Mouse (Mus musculus) CH12.LX (cell line): ENCODE measurements around the gene Rbp1. TPM values are rescaled to one million over a fixed set of nuclear protein-coding genes. Genes with fewer than 3 reads are reported as not detected.

Experiments
- DNase-seq: peaks from one replicate; pipeline ENCODE4 v3.0.0-alpha.2; 2013; ENCODE audit errors: extremely low read depth
- H3K27ac ChIP-seq: 2 replicates; pipeline ENCODE4 v1.5.1; 2012; ENCODE audit warnings: low read depth, mild to moderate bottlenecking, control low read depth, moderate library complexity; ENCODE audit not compliant: insufficient read depth
- H3K27me3 ChIP-seq: replicated peaks from 2 replicates; pipeline ENCODE3; 2012; ENCODE audit warnings: inconsistent platforms
- H3K36me3 ChIP-seq, 2 experiments: replicated peaks in 1 of 2; 2 replicates each; pipeline versions ENCODE3 to v1.6.1; 2012; ENCODE audit warnings: inconsistent platforms in 1 of 2, low read length in 1 of 2, mild to moderate bottlenecking in 1 of 2, mixed read lengths in 1 of 2, moderate library complexity in 1 of 2; ENCODE audit not compliant: control insufficient read depth in 1 of 2, insufficient read depth in 1 of 2
- H3K4me1 ChIP-seq, 2 experiments: 2 replicates each; pipeline ENCODE4 v1.6.1; 2012; ENCODE audit warnings: inconsistent platforms in 1 of 2, moderate library complexity in 1 of 2; ENCODE audit not compliant: insufficient read depth in 2 of 2, control insufficient read depth in 1 of 2
- H3K4me2 ChIP-seq: 2 replicates; pipeline ENCODE4 v1.6.1; 2012; ENCODE audit warnings: low read depth, mild to moderate bottlenecking, control low read depth; ENCODE audit not compliant: poor library complexity, insufficient read depth, severe bottlenecking
- H3K4me3 ChIP-seq, 3 experiments: fragments of 150-350 bp in 1 of 3; sonication (generic) in 1 of 3; replicated peaks in 1 of 3; 2 replicates each; pipeline versions ENCODE3 to v1.5.1; 2011 to 2012; ENCODE audit warnings: low read depth in 2 of 3, low read length in 2 of 3, mild to moderate bottlenecking in 2 of 3, moderate library complexity in 2 of 3, control low read depth in 1 of 3, improper control_type of control experiment in 1 of 3, inconsistent platforms in 1 of 3, mixed read lengths in 1 of 3; ENCODE audit not compliant: poor library complexity in 1 of 3
- H3K79me2 ChIP-seq: replicated peaks from 2 replicates; pipeline ENCODE4 v1.6.1; 2012; ENCODE audit warnings: mild to moderate bottlenecking, moderate library complexity; ENCODE audit not compliant: control insufficient read depth, poor library complexity, insufficient read depth, severe bottlenecking; ENCODE audit errors: extremely low read depth
- H3K9ac ChIP-seq: 2 replicates; pipeline ENCODE4 v1.6.1; 2012; ENCODE audit warnings: low read depth, mild to moderate bottlenecking, control low read depth, moderate library complexity; ENCODE audit not compliant: insufficient read depth
- H3K9me3 ChIP-seq: replicated peaks from 2 replicates; pipeline ENCODE3; 2012; ENCODE audit warnings: low read length, inconsistent platforms, mixed read lengths
- CHD1 ChIP-seq: IDR thresholded peaks from 2 replicates; pipeline ENCODE4 v1.6.1; 2012; ENCODE audit warnings: low read depth, low read length, improper control_type of control experiment, inconsistent platforms
- CHD2 ChIP-seq: IDR thresholded peaks from 2 replicates; pipeline ENCODE4 v1.6.1; 2011; ENCODE audit warnings: low read length, improper control_type of control experiment
- CTCF ChIP-seq, 2 experiments: IDR thresholded peaks in 1 of 2; conservative IDR thresholded peaks in 1 of 2; 2 replicates each; pipeline ENCODE4 v1.5.1; 2011 to 2012; ENCODE audit warnings: low read depth in 2 of 2, low read length in 2 of 2, improper control_type of control experiment in 1 of 2, inconsistent platforms in 1 of 2, mild to moderate bottlenecking in 1 of 2, moderate library complexity in 1 of 2
- EP300 ChIP-seq: IDR thresholded peaks from 2 replicates; pipeline ENCODE4 v1.6.1; 2011; ENCODE audit warnings: low read length, improper control_type of control experiment
- JUN ChIP-seq: IDR thresholded peaks from 2 replicates; pipeline ENCODE4 v1.6.1; 2011; ENCODE audit warnings: low read depth, mild to moderate bottlenecking, low read length, improper control_type of control experiment, moderate library complexity; ENCODE audit not compliant: insufficient read depth
- KAT2A ChIP-seq: IDR thresholded peaks from 2 replicates; pipeline ENCODE4 v1.6.1; 2012; ENCODE audit warnings: low read length, improper control_type of control experiment, inconsistent platforms; ENCODE audit not compliant: insufficient replicate concordance
- MAZ ChIP-seq: IDR thresholded peaks from 2 replicates; pipeline ENCODE4 v1.6.1; 2012; ENCODE audit warnings: low read depth, mild to moderate bottlenecking, inconsistent platforms, low read length, improper control_type of control experiment, moderate library complexity
- MEF2A ChIP-seq: IDR thresholded peaks from 2 replicates; pipeline ENCODE4 v1.6.1; 2014; ENCODE audit warnings: low read depth, mild to moderate bottlenecking, inconsistent platforms, low read length, improper control_type of control experiment, borderline replicate concordance
- MXI1 ChIP-seq: IDR thresholded peaks from 2 replicates; pipeline ENCODE4 v1.6.1; 2011; ENCODE audit warnings: mild to moderate bottlenecking, low read depth, low read length, improper control_type of control experiment
- MYC ChIP-seq: IDR thresholded peaks from 2 replicates; pipeline ENCODE4 v1.6.1; 2011; ENCODE audit warnings: low read depth, mild to moderate bottlenecking, improper control_type of control experiment, low read length
- NRF1 ChIP-seq: IDR thresholded peaks from 2 replicates; pipeline ENCODE4 v1.6.1; 2014; ENCODE audit warnings: low read depth, mild to moderate bottlenecking, inconsistent platforms, low read length, improper control_type of control experiment, moderate library complexity
- PAX5 ChIP-seq: IDR thresholded peaks from 2 replicates; pipeline ENCODE4 v1.6.1; 2012; ENCODE audit warnings: low read length, inconsistent platforms, mixed read lengths
- POLR2A ChIP-seq: IDR thresholded peaks from 2 replicates; pipeline ENCODE4 v1.6.1; 2011; ENCODE audit warnings: low read depth, mild to moderate bottlenecking, improper control_type of control experiment, low read length
- POLR2AphosphoS2 ChIP-seq: IDR thresholded peaks from 2 replicates; pipeline ENCODE4 v1.6.1; 2011; ENCODE audit warnings: low read depth, low read length, improper control_type of control experiment
- RAD21 ChIP-seq: IDR thresholded peaks from 2 replicates; pipeline ENCODE4 v1.6.1; 2011; ENCODE audit warnings: low read depth, mild to moderate bottlenecking, low read length, improper control_type of control experiment, moderate library complexity
- SMC3 ChIP-seq: IDR thresholded peaks from 2 replicates; pipeline ENCODE4 v1.6.1; 2011; ENCODE audit warnings: low read depth, low read length, improper control_type of control experiment
- USF1 ChIP-seq: IDR thresholded peaks from 2 replicates; pipeline ENCODE4 v1.6.1; 2014; ENCODE audit warnings: low read depth, mild to moderate bottlenecking, inconsistent platforms, low read length, improper control_type of control experiment
- USF2 ChIP-seq: conservative IDR thresholded peaks from 2 replicates; pipeline ENCODE4 v1.6.1; 2011; ENCODE audit warnings: low read depth, low read length, improper control_type of control experiment
- ZC3H11A ChIP-seq: IDR thresholded peaks from 2 replicates; pipeline ENCODE4 v1.6.1; 2012; ENCODE audit warnings: low read depth, mild to moderate bottlenecking, inconsistent platforms, low read length, improper control_type of control experiment
- ZMIZ1 ChIP-seq: IDR thresholded peaks from 2 replicates; pipeline ENCODE4 v1.6.1; 2012; ENCODE audit warnings: low read depth, mild to moderate bottlenecking, inconsistent platforms, low read length, improper control_type of control experiment
- ZNF384 ChIP-seq: IDR thresholded peaks from 2 replicates; pipeline ENCODE4 v1.6.1; 2012; ENCODE audit warnings: low read depth, low read length, improper control_type of control experiment, inconsistent platforms
- dilution Hi-C: fragments of 300-500 bp; cut with MboI; formaldehyde crosslinking; loops from 2 replicates; pipeline ENCODE4 v1.14.3; 2020; ENCODE audit warnings: low sequenced_read_pairs; ENCODE audit not compliant: extremely low pct_unique_long_range_greater_than_20kb, extremely low pct_ligation_motif_present
- in situ Hi-C: fragments of 300-500 bp; cut with MboI; formaldehyde crosslinking; loops from 3 replicates; pipeline ENCODE4 v1.14.3; 2019; ENCODE audit warnings: low sequenced_read_pairs, low pct_ligation_motif_present, low pct_unique_long_range_greater_than_20kb, mixed read lengths
- polyA plus RNA-seq: library from polyadenylated mRNA; unstranded; fragments of >175 nt; gene quantifications from 2 replicates; pipeline ENCODE4 v1.2.1, GENCODE M21; 2012; ENCODE audit warnings: low read depth; ENCODE audit not compliant: insufficient read length
- total RNA-seq, 2 experiments: library from RNA; depleted of rRNA; stranded (reverse); fragments of 300-350 nt in 1 of 2; fragments of >200 nt in 1 of 2; gene quantifications; 2 replicates each; pipeline ENCODE4 v1.2.3; 2012 to 2014

The Rbp1 gene
- total and polyA plus RNA-seq, 3 experiments = 0.04 TPM; not detected in 2

DNA sequence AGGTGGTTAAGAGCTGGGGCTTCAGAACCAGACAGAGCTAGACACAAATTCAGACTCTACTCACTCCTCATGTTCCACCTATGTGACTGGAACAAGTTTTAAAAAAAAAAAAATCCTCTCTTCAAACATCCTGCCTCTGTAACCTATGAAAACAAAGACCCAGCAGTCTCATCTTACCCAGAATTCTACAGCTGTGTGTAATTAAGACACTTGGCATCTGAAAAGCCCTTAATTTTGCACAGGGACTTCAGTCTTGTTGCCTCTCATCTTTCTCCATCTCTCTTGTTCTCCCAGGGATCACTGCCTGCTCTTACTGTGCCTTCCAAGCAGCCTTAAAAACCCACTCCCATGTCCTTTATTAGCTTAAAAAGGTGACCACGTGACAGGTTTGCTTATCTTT, 2.1 kb upstream of the Rbp1 start:
- H3K4me2 ChIP-seq = no peak overlapping the region; the same call in 1 of the 2 replicates
- no peak for TF ChIP-seq CTCF (conservative IDR thresholded peaks at IDR 0.05 in 1 of 2, IDR thresholded peaks at IDR 0.05 in 1 of 2; ENCODE audit: low read depth in 2 of 2, low read length in 2 of 2)
- TF ChIP-seq ZC3H11A = no peak
- no peak for TF ChIP-seq RAD21
- H3K27me3 ChIP-seq = no peaks in the 10 kb centered on the region
- no peak overlapping the region for H3K27ac ChIP-seq
- H3K4me1 ChIP-seq = no peaks in the 10 kb centered on the region
- no peaks in the 10 kb centered on the region for H3K79me2 ChIP-seq
- in situ Hi-C loops (no loop called here), dilution Hi-C loops (no loop called here)
- H3K9ac ChIP-seq = no peak overlapping the region
- H3K36me3 ChIP-seq = no peaks in the 10 kb centered on the region
- H3K9me3 ChIP-seq = no peaks in the 10 kb centered on the region
- no peak overlapping the region for H3K4me3 ChIP-seq
- DNase-seq = no peak

DNA sequence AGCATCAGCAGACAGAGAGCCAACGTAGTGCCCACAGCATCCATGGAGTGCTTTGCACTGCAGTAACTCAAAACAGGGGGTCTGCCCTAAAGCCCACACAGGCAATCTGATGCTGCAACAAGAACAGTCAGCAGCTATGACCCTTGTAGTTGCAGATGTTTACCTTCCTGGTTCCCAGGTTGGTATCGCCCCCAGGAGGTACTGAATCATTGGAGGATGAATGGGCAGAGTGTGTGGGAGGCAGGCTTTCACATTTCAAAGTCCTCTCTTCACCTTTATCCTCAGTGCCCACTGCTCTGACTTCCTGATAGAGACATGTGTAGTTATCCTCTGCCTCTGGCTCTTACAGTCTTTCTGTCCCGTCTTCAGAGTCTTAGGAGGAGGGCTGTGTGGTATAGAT, 858 bp upstream of the Rbp1 start:
- no peak overlapping the region for H3K4me3 ChIP-seq
- H3K27me3 ChIP-seq = no peaks in the 10 kb centered on the region
- no peak overlapping the region for H3K9ac ChIP-seq
- TF ChIP-seq ZC3H11A (no peak), ZNF384 (no peak), USF1 (no peak), EP300 (no peak), CTCF (conservative IDR thresholded peaks at IDR 0.05 in 1 of 2, IDR thresholded peaks at IDR 0.05 in 1 of 2; ENCODE audit: low read depth in 2 of 2, low read length in 2 of 2) (no peak), MYC (no peak), POLR2A (no peak), MEF2A (no peak), KAT2A (no peak), NRF1 (no peak), USF2 (no peak), MXI1 (no peak), ZMIZ1 (no peak), PAX5 (no peak), MAZ (no peak), SMC3 (no peak), CHD1 (no peak), CHD2 (no peak), JUN (no peak), POLR2AphosphoS2 (no peak)
- DNase-seq = no peak
- dilution Hi-C loops (no loop called here), in situ Hi-C loops (no loop called here)
- H3K36me3 ChIP-seq = no peaks in the 10 kb centered on the region
- H3K79me2 ChIP-seq = no peaks in the 10 kb centered on the region
- H3K27ac ChIP-seq = no peak overlapping the region
- no peak overlapping the region for H3K4me2 ChIP-seq
- no peaks in the 10 kb centered on the region for H3K9me3 ChIP-seq
- H3K4me1 ChIP-seq = no peaks in the 10 kb centered on the region
